Mouse (Mus musculus) cerebellum, adult 9-10 months (tissue): ENCODE measurements at regions not wholly inside any gene's neighbourhood (a gene's known extent, or its start where the extent isn't known, plus 50 kb on each side); places are given as distances from the start of the nearest gene placed in this dataset.
A peak's percentile ranks its signal among the peaks of the same experiment; 100 is the strongest.
"Not testable (repeated sequence)": the region's sequence is repeated elsewhere in the genome, so short reads cannot be mapped to it uniquely, and the experiment has no call there.

Experiments
- DNase-seq: peaks from one replicate; pipeline ENCODE4 v3.0.0; 2022

GRCm38 (mm10) chr1:124517543-124518171 lies 472.3 kb upstream of the Dpp10 start:
- peak; percentile 26 for DNase-seq

GRCm38 (mm10) chr1:124510492-124510891 lies 465.1 kb upstream of the Dpp10 start:
- no peak for DNase-seq

- no peak for DNase-seq
Observed at GRCm38 (mm10) chr1:124488456-124488855, 443.1 kb upstream of the Dpp10 start.

GRCm38 (mm10) chr1:124487965-124488364 lies 442.6 kb upstream of the Dpp10 start:
- no peak for DNase-seq

GRCm38 (mm10) chr1:124450128-124450527 lies 404.8 kb upstream of the Dpp10 start:
- peak; percentile 1 for DNase-seq

GRCm38 (mm10) chr1:124439526-124439925 lies 394.2 kb upstream of the Dpp10 start:
- no peak for DNase-seq

- DNase-seq: no peak
Observed at GRCm38 (mm10) chr1:124435850-124436249, 390.5 kb upstream of the Dpp10 start.

- no peak for DNase-seq
Observed at GRCm38 (mm10) chr1:124429583-124429982, 384.2 kb upstream of the Dpp10 start.

- no peak for DNase-seq
Observed at GRCm38 (mm10) chr1:124416762-124417161, 371.4 kb upstream of the Dpp10 start.

- DNase-seq: no peak
Observed at GRCm38 (mm10) chr1:124410236-124410635, 364.9 kb upstream of the Dpp10 start.

- DNase-seq: no peak
Observed at GRCm38 (mm10) chr1:124409781-124410180, 364.4 kb upstream of the Dpp10 start.

GRCm38 (mm10) chr1:124369604-124370003 lies 324.2 kb upstream of the Dpp10 start:
- no peak for DNase-seq

GRCm38 (mm10) chr1:124348491-124348890 lies 303.1 kb upstream of the Dpp10 start:
- DNase-seq: not testable (repeated sequence)

- no peak for DNase-seq
Observed at GRCm38 (mm10) chr1:124339444-124339843, 294.1 kb upstream of the Dpp10 start.

- DNase-seq: no peak
Observed at GRCm38 (mm10) chr1:124338648-124339047, 293.3 kb upstream of the Dpp10 start.

GRCm38 (mm10) chr1:124332294-124332693 lies 286.9 kb upstream of the Dpp10 start:
- no peak for DNase-seq
